Mouse (Mus musculus): ENCODE results near the gene Pgm2l1.

DNA sequence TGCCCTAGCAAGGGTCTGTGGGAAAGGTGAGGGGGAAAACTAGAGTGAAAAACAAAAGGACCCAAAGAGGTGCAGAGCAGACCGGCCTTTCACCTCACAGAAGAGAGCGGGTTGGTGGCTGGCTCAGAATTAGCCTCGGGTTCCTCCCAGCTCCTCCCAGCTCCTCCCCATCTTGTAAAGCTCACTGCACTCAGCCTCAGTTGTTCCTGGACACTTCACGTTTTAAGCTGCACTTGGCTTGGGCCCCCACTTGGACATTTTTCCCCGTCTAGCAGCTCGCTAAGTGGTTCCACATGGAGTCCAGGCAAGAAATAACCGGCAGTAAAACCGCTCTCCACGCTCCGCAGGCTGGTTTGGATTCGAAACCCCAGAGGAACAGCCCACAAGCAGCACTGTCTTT lies 61.4 kb downstream of the Pgm2l1 start:
- no peak for TF ChIP-seq GATA1 (IDR thresholded peaks at IDR 0.05; ENCODE audit: borderline replicate concordance, low read length)
- no peak for TF ChIP-seq FLI1 (IDR thresholded peaks at IDR 0.05; ENCODE audit: low read length)
